Mouse (Mus musculus) MEL (cell line): Measurements from ENCODE around the gene Gphb5.

Source experiments
- BHLHE40 ChIP-seq: IDR thresholded peaks from 2 replicates; pipeline ENCODE4 v1.6.1; 2012; ENCODE audit warnings: low read depth, mild to moderate bottlenecking, inconsistent platforms, low read length, improper control_type of control experiment, borderline replicate concordance
- CHD1 ChIP-seq: IDR thresholded peaks from 2 replicates; pipeline ENCODE4 v1.6.1; 2012; ENCODE audit warnings: low read depth, mild to moderate bottlenecking, inconsistent platforms, low read length, improper control_type of control experiment
- CTCF ChIP-seq, 3 experiments: IDR thresholded peaks in 2 of 3; conservative IDR thresholded peaks in 1 of 3; 2 replicates each; pipeline ENCODE4 v1.5.1; 2011 to 2012; ENCODE audit warnings: low read length in 3 of 3, low read depth in 2 of 3, mild to moderate bottlenecking in 2 of 3, improper control_type of control experiment in 1 of 3, inconsistent platforms in 1 of 3, mixed read lengths in 1 of 3, moderate library complexity in 1 of 3; ENCODE audit not compliant: control insufficient read depth in 1 of 3, insufficient read depth in 1 of 3, poor library complexity in 1 of 3, severe bottlenecking in 1 of 3
- ELF1 ChIP-seq: IDR thresholded peaks from 2 replicates; pipeline ENCODE4 v1.6.1; 2014; ENCODE audit warnings: low read depth, mild to moderate bottlenecking, inconsistent platforms, low read length, improper control_type of control experiment, moderate library complexity
- HCFC1 ChIP-seq: IDR thresholded peaks from 2 replicates; pipeline ENCODE4 v1.6.1; 2012; ENCODE audit warnings: low read depth, mild to moderate bottlenecking, inconsistent platforms, low read length, improper control_type of control experiment, moderate library complexity
- POLR2A ChIP-seq, 2 experiments: IDR thresholded peaks; 2 replicates each; pipeline ENCODE4 v1.6.1; 2011 to 2012; ENCODE audit warnings: low read length in 2 of 2, mild to moderate bottlenecking in 2 of 2, control low read depth in 1 of 2, improper control_type of control experiment in 1 of 2, low read depth in 1 of 2, moderate library complexity in 1 of 2; ENCODE audit not compliant: control insufficient read depth in 1 of 2, insufficient read depth in 1 of 2, poor library complexity in 1 of 2
- ZC3H11A ChIP-seq: IDR thresholded peaks from 2 replicates; pipeline ENCODE4 v1.6.1; 2012; ENCODE audit warnings: low read depth, mild to moderate bottlenecking, inconsistent platforms, low read length, improper control_type of control experiment
- ZNF384 ChIP-seq: IDR thresholded peaks from 2 replicates; pipeline ENCODE4 v1.6.1; 2012; ENCODE audit warnings: low read depth, mild to moderate bottlenecking, inconsistent platforms, low read length, improper control_type of control experiment

- TF ChIP-seq CHD1 (no peak), ELF1 (no peak), CTCF (IDR thresholded peaks at IDR 0.05 in 2 of 3, conservative IDR thresholded peaks at IDR 0.05 in 1 of 3; ENCODE audit: control insufficient read depth in 1 of 3, insufficient read depth in 1 of 3, low read depth in 2 of 3, low read length in 3 of 3, poor library complexity in 1 of 3, severe bottlenecking in 1 of 3) (no peak), ZC3H11A (no peak), BHLHE40 (no peak), HCFC1 (no peak), POLR2A (IDR thresholded peaks at IDR 0.05; ENCODE audit: control insufficient read depth in 1 of 2, insufficient read depth in 1 of 2, low read depth in 1 of 2, low read length in 2 of 2, poor library complexity in 1 of 2) (no peak), ZNF384 (no peak)
Measured at GRCm38 (mm10) chr12:75460561-75460960, 44.0 kb upstream of the Gphb5 start.
